Mouse (Mus musculus) midbrain, embryonic 14.5 days (tissue): ENCODE measurements around the gene Bst1. TPM values are rescaled to one million over a fixed set of nuclear protein-coding genes. Genes with fewer than 3 reads are reported as not detected.

Experiments used
- ATAC-seq: fragments of 200-750 bp; cut with Nextera tagmentation; 2 replicates; pipeline ENCODE4 v1.8.0; 2017; ENCODE audit warnings: moderate number of reproducible peaks, moderate library complexity; ENCODE audit not compliant: low FRiP score, low TSS enrichment
- DNase-seq: peaks from one replicate; pipeline ENCODE4 v3.0.0-alpha.2; 2015
- H3K27ac ChIP-seq: fragments of 300-500 bp; sonication (generic); replicated peaks from 2 replicates; pipeline ENCODE4 v1.5.1; 2014; ENCODE audit warnings: mild to moderate bottlenecking, low read depth, low read length, moderate library complexity
- H3K27me3 ChIP-seq: fragments of 300-500 bp; sonication (generic); 2 replicates; pipeline ENCODE4 v1.6.1; 2014; ENCODE audit warnings: low read length, control low read depth, mixed read lengths; ENCODE audit not compliant: control insufficient read depth, insufficient read depth
- H3K36me3 ChIP-seq: fragments of 300-500 bp; sonication (generic); 2 replicates; pipeline ENCODE4 v1.6.1; 2014; ENCODE audit warnings: low read length, control low read depth; ENCODE audit not compliant: control insufficient read depth, insufficient read depth
- H3K4me1 ChIP-seq: fragments of 300-500 bp; sonication (generic); 2 replicates; pipeline ENCODE4 v1.6.1; 2014; ENCODE audit warnings: mild to moderate bottlenecking, antibody characterized with exemption, low read length, control low read depth; ENCODE audit not compliant: control insufficient read depth, insufficient read depth
- H3K4me2 ChIP-seq: fragments of 300-500 bp; sonication (generic); 2 replicates; pipeline ENCODE4 v1.6.1; 2014; ENCODE audit warnings: mild to moderate bottlenecking, low read length, moderate library complexity
- H3K4me3 ChIP-seq: fragments of 300-500 bp; sonication (generic); replicated peaks from 2 replicates; pipeline ENCODE4 v1.5.1; 2014; ENCODE audit warnings: low read depth, low read length
- H3K9ac ChIP-seq: fragments of 300-500 bp; sonication (generic); replicated peaks from 2 replicates; pipeline ENCODE4 v1.6.1; 2014; ENCODE audit warnings: mild to moderate bottlenecking, low read length, moderate library complexity
- H3K9me3 ChIP-seq: fragments of 300-500 bp; sonication (generic); 2 replicates; pipeline ENCODE4 v1.6.1; 2016; ENCODE audit warnings: low read length, control low read depth, mixed read lengths; ENCODE audit not compliant: control insufficient read depth
- WGBS: fragments of 180-500 bp; shearing (Covaris S2); extraction: QIAGEN DNeasy Blood & Tissue Kit; methylation state at CpG from one replicate; pipeline ENCODE4 v1.1.7; 2014; 5-methylcytosine and 5-hydroxymethylcytosine counted together
- polyA plus RNA-seq: library from polyadenylated mRNA; unstranded; fragments of >200 nt; fragmentation: Nextera tagmentation; extraction: Ambion mirVana; gene quantifications from 2 replicates; pipeline ENCODE4 v1.2.1, GENCODE M21; 2014

Gene Bst1
- polyA plus RNA-seq, 1 experiment from 2014 or later = not detected

DNA sequence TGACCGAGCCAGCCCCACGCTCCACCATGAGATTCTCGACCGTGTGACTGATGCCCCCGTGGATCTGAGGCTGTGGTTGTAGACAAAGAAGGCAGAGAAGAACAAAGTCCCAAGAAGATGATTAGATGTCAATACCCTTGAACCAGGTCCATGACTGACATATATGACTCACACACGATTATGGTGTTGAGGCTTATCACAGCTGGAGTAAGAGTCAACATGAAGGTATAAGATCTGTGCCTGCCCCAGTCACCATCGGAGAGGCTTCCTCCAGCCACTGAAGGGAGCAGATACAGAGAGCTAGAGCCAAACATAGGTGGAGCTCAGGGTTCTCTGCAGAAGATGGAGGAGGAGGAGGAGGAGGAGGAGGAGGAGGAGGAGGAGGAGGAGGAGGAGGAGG, 12.3 kb upstream of the Bst1 start:
- ATAC-seq (no peak), DNase-seq (no peak)
- Histone ChIP-seq H3K9me3 (no peaks in the 10 kb centered on the region), H3K27ac (no peak overlapping the region), H3K4me1 (0 out of 2 replicates have a peak, but pooled peaks cover 3% of the 10 kb centered on the region), H3K36me3 (no peaks in the 10 kb centered on the region), H3K27me3 (no peaks in the 10 kb centered on the region), H3K9ac (no peak overlapping the region), H3K4me2 (no peak overlapping the region), H3K4me3 (no peak overlapping the region)
- WGBS = 93% methylated on average over 7 of the region's 7 CpGs

DNA sequence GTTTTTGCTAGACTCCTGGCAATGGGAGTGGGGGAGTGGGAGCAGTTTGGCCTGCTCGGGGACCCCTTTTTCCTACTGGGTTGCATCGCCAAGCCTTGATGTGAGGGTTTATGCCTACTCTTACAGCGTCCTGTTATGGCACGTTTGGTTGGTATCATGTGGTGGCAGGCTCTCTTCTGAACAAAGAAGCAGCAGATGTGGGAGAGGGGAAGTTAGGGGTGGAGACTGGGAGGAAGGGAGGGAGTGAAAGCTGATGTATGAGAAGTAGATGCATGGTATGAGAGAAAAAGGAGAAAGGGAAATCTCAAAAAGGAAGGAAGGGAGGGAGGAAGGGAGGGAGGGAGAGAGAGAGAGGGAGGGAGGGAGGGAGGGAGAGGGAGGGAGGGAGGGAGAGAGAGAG, 11.8 kb upstream of the Bst1 start:
- WGBS = 84% methylated on average over 4 of the region's 4 CpGs
- DNase-seq (no peak), ATAC-seq (no peak)
- Histone ChIP-seq H3K4me3 (no peak overlapping the region), H3K9me3 (no peaks in the 10 kb centered on the region), H3K27me3 (no peaks in the 10 kb centered on the region), H3K36me3 (no peaks in the 10 kb centered on the region), H3K4me2 (no peak overlapping the region), H3K27ac (no peak overlapping the region), H3K9ac (no peak overlapping the region), H3K4me1 (0 out of 2 replicates have a peak, but pooled peaks cover 3% of the 10 kb centered on the region)

DNA sequence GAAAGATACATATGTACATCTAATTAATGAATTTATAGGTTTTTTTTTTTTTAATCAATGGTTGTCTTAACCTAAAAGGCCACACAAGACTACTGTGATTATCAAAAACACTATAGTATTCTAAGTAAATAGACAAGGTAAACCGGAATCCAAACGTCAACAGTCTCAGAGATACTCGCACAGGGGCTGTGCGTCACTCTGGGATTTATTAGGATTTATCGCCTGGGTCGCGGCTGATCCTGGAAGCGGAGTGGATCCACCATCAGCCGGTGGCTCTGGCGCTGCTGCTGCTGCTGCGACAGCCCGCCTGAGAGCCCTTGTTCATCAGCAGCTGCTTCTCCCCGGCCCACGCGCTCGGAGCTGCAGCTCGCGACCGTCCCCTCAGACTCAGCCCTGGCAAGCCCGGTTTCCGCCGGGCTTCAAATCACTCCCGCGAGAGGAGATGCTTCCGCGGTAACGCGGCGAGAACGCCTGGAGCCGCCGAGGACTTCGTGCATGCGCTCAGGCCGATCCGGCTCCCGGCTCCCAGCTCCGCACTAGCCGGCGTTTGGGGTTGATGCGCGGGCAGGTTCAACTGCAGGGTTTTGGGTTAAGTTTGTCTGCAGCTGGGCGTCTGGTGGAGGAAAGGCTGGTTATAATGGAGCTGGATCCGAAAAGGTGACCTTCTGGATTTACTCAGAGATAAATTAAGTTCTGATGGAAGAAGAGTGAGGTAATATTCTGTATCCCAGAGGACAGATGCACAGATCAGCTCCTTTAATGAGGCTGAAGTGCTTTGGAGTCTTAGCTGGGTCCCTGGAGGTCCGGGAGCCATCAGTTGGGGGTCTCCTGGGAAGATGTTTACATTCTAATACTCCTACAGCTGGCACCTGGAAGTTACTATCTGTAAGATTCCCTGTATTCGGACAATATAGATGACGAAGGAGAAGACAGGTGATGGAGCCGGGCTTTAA, 10.7 kb upstream of the Bst1 start:
- WGBS = 5% methylated on average over 48 of the region's 48 CpGs
- no peaks in the 10 kb centered on the region for H3K36me3 ChIP-seq
- ATAC-seq = peak; percentile 95

DNA sequence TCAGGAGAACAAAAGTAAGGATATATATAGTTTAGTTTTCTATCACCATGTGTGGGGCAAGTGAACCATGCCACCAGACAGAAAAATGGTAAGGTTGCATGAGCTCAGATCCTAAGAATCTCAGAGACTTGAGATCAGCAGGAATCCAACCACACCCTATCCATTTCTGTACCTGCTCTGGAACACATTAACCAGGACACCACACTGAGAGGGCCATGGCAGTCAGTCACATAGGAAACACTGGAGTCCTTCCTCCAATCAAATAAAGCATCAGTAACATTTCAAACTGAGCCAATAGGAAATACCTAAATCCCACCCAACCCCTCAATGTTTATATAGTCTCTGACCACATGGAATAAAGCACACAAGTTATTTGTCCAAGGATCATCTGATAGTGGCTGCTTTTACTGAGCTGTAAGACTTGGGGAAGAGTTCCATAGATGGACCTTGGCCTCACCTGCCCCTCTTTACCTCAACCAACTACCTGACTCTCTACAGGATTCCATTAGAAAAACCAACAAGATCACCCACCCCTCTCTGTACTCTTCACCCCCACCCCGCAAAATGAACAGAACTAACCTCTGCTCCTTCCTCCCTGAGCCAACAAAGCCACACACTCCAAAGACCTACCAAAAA, 8.1 kb upstream of the Bst1 start:
- ATAC-seq (no peak), DNase-seq (no peak)
- Histone ChIP-seq H3K36me3 (no peaks in the 10 kb centered on the region), H3K27me3 (no peaks in the 10 kb centered on the region), H3K9ac (no peak overlapping the region), H3K9me3 (no peaks in the 10 kb centered on the region), H3K4me2 (no peak overlapping the region), H3K4me1 (0 out of 2 replicates have a peak, but pooled peaks cover 3% of the 10 kb centered on the region), H3K27ac (no peak overlapping the region), H3K4me3 (no peak overlapping the region)
- 90% methylated on average over 1 of the region's 1 CpGs for WGBS

More for the DNA sequence above, 10.7 kb upstream of the Bst1 start:
- DNase-seq = peak; percentile 94
- peak overlapping the region; percentile 89 for H3K27ac ChIP-seq
- H3K4me1 ChIP-seq = 0 out of 2 replicates have a peak, but pooled peaks cover 3% of the 10 kb centered on the region
- H3K4me2 ChIP-seq = peak overlapping the region; percentile 70
- H3K4me3 ChIP-seq = peak overlapping the region; percentile 48
- no peaks in the 10 kb centered on the region for H3K27me3 ChIP-seq
- H3K9me3 ChIP-seq = no peaks in the 10 kb centered on the region
- peak overlapping the region; percentile 73 for H3K9ac ChIP-seq

DNA sequence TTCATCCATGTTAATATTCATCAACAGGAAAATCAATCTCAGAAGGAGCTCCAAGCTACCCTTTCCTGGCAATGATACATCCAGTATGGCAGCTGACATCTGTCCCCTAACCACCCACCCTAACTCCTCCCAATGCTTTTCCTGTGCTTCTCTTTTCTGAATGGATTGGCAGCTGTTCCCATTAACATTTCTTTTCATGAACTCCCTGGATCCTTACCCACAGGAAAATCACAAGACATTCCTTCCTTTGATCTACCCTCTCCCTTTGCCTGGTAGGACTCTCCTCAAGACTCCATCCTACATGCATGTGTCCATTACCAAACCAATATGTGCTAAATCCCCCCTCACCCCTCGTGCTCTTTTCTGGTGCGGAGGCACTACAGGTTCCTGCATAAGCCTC, 4.1 kb upstream of the Bst1 start:
- WGBS = 83% methylated on average over 2 of the region's 2 CpGs
- DNase-seq (no peak), ATAC-seq (no peak)

DNA sequence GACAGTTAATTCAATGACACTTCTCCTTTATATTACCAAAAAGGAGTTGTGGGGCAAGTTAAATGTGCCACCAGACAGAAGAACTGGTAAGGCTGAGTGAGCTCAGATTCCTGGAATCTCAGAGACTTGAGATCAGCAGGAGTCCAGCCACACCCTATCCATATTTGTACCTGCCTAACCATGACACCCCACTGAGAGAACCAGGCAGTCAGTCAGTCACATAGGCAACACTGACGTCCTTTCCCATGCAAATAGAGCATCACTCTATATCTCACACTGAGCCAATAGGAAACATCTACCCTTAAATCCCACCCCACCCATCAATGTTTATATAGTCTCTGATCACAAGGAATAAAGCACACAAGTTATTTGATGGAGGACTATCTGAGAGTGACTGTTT, 2.9 kb upstream of the Bst1 start:
- H3K27ac ChIP-seq = no peak overlapping the region

More for the DNA sequence above, 4.1 kb upstream of the Bst1 start:
- H3K27ac ChIP-seq = no peak overlapping the region
- H3K4me3 ChIP-seq = no peak overlapping the region
- no peaks in the 10 kb centered on the region for H3K4me1 ChIP-seq
- no peaks in the 10 kb centered on the region for H3K9me3 ChIP-seq
- no peaks in the 10 kb centered on the region for H3K36me3 ChIP-seq
- no peak overlapping the region for H3K9ac ChIP-seq
- no peaks in the 10 kb centered on the region for H3K27me3 ChIP-seq
- H3K4me2 ChIP-seq = no peak overlapping the region

DNA sequence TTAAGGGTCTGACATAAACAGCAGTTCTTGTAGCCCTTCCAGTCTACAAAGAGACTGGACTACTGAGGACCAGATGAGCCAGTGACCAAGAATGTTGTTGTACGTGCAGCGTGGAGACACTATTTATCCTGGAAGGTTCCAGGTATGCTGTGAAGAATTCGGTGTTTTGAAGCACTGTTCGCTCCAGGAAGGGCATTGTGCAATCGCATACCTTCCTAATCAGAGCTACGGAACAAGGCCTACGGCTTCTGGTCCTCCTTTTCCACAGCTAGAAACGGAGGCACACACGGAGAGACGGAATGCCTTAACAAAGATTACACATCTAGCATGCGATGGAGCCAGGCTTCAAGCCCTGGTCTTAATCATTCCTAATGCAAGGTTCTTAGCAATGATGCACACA, 2.1 kb downstream of the Bst1 start:
- Histone ChIP-seq H3K4me2 (no peak overlapping the region), H3K27ac (no peak overlapping the region), H3K27me3 (no peaks in the 10 kb centered on the region), H3K4me3 (no peak overlapping the region), H3K36me3 (no peaks in the 10 kb centered on the region), H3K9ac (no peak overlapping the region), H3K4me1 (no peaks in the 10 kb centered on the region), H3K9me3 (no peaks in the 10 kb centered on the region)
- no peak for ATAC-seq
- DNase-seq = no peak
- WGBS = 94% methylated on average over 11 of the region's 11 CpGs

More for the DNA sequence above, 2.9 kb upstream of the Bst1 start:
- DNase-seq (no peak), ATAC-seq (no peak)
- H3K36me3 ChIP-seq = no peaks in the 10 kb centered on the region
- H3K27me3 ChIP-seq = no peaks in the 10 kb centered on the region
- no peaks in the 10 kb centered on the region for H3K4me1 ChIP-seq
- WGBS = 51% methylated on average over 1 of the region's 1 CpGs
- H3K4me2 ChIP-seq = no peak overlapping the region
- no peaks in the 10 kb centered on the region for H3K9me3 ChIP-seq
- no peak overlapping the region for H3K9ac ChIP-seq
- H3K4me3 ChIP-seq = no peak overlapping the region

DNA sequence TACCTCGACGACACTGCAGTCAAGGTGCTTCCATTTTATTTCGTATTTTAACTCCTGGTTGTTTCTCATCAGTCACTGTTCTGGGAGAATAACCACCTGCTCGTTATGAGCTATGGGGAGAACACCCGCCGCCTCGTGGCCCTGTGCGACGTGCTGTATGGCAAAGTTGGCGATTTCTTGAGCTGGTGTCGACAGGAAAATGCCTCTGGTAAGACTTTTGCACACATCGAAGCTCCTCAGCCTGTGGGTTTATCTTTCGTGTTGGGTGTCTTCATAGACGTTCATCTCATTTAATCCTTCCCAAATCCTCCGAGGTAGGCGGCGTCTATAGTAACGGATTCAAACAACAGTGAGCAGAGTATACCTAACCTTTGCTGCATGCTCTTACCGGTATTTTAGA, 2.9 kb downstream of the Bst1 start, which contains the start of gene Fbxl5:
Gene Fbxl5 (minus strand): TSS at position 101 of the 400 bp plus-strand sequence.
- H3K27me3 ChIP-seq = no peaks in the 10 kb centered on the region
- no peak within 1 kb of the TSS for H3K4me3 ChIP-seq
- no peak within 1 kb of the TSS for H3K9ac ChIP-seq
- no peaks in the 10 kb centered on the region for H3K36me3 ChIP-seq
- no peaks in the 10 kb centered on the region for H3K9me3 ChIP-seq
- no peak within 1 kb of the TSS for H3K4me2 ChIP-seq
- no peaks in the 10 kb centered on the region for H3K4me1 ChIP-seq
- WGBS = 84% methylated on average over 19 of the region's 19 CpGs
- ATAC-seq = no peak
- no peak for DNase-seq
- H3K27ac ChIP-seq = no peak within 1 kb of the TSS
